Mouse (Mus musculus) Patski (cell line): ENCODE measurements around the gene Primpol. TPM values are rescaled to one million over a fixed set of nuclear protein-coding genes. Genes with fewer than 3 reads are reported as not detected.

Experiments used
- ATAC-seq: fragments of 100-300 bp; one replicate; pipeline ENCODE4 v1.8.0; 2021
- CTCF ChIA-PET: fragments of 350-600 bp; sonication (Branson Sonifier 250); formaldehyde crosslinking; loops from one replicate; lab custom pipeline; 2022; ENCODE audit warnings: inconsistent platforms; lab: Charles Lee
- POLR2A ChIA-PET: fragments of 350-600 bp; sonication (Branson Sonifier 250); formaldehyde crosslinking; loops from one replicate; lab custom pipeline; 2022; ENCODE audit warnings: antibody characterized with exemption, inconsistent platforms; lab: Charles Lee
- DNase-seq: peaks from one replicate; pipeline ENCODE4 v3.0.0-alpha.2; 2011; ENCODE audit warnings: low read depth, low spot score
- H3K27me3 ChIP-seq: fragments of 371-371 bp; one replicate; pipeline ENCODE4 v1.5.1; 2021
- CTCF ChIP-seq: fragments of 100-300 bp; IDR thresholded peaks from one replicate; pipeline ENCODE4 v1.5.1; 2021
- in situ Hi-C: fragments of 300-500 bp; cut with MboI; formaldehyde crosslinking; loops from 3 replicates; pipeline ENCODE4 v1.11.1; 2018; ENCODE audit warnings: low pct_unique_long_range_greater_than_20kb, mixed read lengths
- polyA plus RNA-seq: library from polyadenylated mRNA; unstranded; gene quantifications from one replicate; pipeline ENCODE4 v1.2.3, GENCODE M21; 2021

The Primpol gene
- polyA plus RNA-seq, 1 experiment from 2014 or later, result 14.0 TPM

DNA sequence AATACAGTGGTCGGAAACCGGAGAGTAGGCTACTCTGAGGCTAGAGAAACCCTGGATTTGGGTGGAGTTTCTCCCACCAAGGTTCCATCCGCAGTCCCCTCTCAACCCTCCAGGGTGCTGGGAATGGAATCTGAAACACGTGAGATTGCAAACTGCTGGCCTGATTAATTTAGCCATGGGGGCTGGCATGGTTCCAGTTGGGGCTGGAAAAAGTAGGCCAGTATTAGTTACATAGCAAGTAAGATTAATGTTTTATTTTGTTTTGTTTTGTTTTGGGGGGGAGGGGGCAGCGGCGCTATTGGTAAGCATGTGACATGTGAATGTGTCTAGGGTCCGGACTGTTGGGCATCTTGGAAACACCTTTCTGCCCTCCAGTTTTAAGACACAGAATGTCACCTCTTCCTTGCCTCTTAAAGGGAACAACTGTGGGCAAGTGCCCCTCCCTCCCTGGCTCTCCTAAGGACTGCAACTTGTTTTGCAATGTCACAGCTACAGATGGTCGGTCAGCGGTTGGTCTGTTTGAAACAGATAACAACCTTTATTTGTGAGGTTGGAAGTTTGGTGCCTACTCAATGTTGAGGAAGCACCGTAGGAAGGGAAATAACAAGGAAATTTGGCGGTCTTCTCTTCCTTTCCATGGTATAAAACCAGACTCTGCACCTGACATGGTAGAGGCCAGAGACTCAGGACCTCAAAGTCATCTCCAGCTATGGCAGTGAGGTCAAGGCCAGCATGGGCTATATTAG is 70.4 kb downstream of the Primpol start:
- no peaks in the 10 kb centered on the region for H3K27me3 ChIP-seq
- no peak for TF ChIP-seq CTCF
- DNase-seq (no peak), ATAC-seq (peak; percentile 36)
- in situ Hi-C loops, result loop anchor here (5.0 to 10.0 kb wide), 3 partner anchors 49 to 302 kb away; no protein-coding TSS in a partner anchor
- ChIA-PET CTCF (interaction anchor here (0.8 to 5.3 kb wide), 8 partner anchors 10 to 305 kb away, joined by 3 to 32 read pairs (median 4); partner anchors contain the start of gene Acsl1), POLR2A (interaction anchor here (1.0 kb wide), 1 partner anchor 58 kb away, joined by 3 read pairs; no protein-coding TSS in a partner anchor)

DNA sequence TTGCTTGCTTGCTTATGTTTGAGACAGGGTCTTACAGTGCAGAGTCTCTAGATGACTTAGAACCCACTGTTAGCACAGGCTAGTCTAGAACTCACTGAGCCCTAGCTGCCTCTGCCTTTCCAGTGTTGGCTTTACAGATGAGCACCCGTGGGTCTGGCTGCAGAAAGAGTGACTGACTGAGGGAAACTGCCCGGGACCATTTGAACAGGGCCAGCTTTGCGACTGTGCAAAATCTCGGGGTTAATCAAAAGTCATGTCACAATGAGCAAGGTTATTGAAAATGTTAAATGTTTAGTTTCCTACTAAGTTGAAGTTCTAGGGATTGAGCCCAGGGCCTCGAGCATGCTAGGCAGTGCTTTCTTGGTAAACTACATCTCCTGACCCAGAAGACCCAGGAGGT is 71.2 kb downstream of the Primpol start:
- in situ Hi-C loops, result loop anchor here (5.0 to 10.0 kb wide), 3 partner anchors 49 to 301 kb away; no protein-coding TSS in a partner anchor
- H3K27me3 ChIP-seq, result no peaks in the 10 kb centered on the region
- TF ChIP-seq CTCF, result no peak
- CTCF ChIA-PET, result interaction anchor here (5.3 kb wide), 1 partner anchor 235 kb away, joined by 32 read pairs; no protein-coding TSS in a partner anchor
- ATAC-seq (no peak), DNase-seq (no peak)
- POLR2A ChIA-PET, result no interaction called here

DNA sequence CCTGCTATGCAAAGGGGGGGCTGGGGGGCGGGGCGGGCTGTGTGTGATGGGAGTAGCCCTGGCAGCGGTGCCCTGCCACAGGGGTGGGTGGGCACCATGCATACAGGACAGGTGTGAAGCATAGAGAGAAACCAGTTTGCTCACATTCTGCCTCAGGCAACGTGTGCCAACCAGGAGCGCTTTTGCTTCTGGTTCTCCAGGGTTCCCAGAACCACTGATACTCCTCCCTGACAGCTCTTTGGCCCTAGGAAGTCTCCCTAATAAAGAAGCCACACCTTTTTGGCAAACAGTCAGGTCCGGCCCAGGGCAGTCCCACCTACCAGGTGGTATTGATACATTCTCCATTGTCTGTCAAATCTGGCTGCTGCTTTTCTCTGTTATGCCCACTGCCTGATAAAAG is 73.3 kb downstream of the Primpol start:
- H3K27me3 ChIP-seq, result no peaks in the 10 kb centered on the region
- ChIA-PET POLR2A (no interaction called here), CTCF (no interaction called here)
- in situ Hi-C loops, result loop anchor here (10.0 kb wide), 1 partner anchor 299 kb away; no protein-coding TSS in a partner anchor
- DNase-seq (no peak), ATAC-seq (no peak)
- no peak for TF ChIP-seq CTCF

DNA sequence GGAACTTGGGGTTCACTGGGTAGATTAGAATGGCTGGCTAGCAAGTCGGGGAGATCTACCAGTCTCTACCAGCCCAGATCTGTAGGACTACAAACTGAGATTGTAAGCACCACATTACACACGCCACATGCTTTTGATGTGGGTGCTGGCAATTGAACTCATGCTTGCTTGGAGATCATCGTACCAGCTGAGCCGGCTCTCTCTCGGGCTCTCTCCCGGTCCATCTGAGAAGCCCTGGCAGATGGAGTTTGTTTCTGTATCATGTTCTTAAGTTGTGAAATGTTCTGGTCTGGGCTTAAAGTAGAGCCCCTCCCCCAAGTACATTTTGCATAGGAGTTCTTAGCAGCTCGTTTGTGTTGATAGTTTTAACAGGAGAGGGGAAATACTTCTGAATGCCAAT is 73.8 kb downstream of the Primpol start:
- no peak for TF ChIP-seq CTCF
- ATAC-seq (no peak), DNase-seq (no peak)
- no peaks in the 10 kb centered on the region for H3K27me3 ChIP-seq
- CTCF ChIA-PET, result no interaction called here
- POLR2A ChIA-PET, result no interaction called here
- in situ Hi-C loops, result loop anchor here (10.0 kb wide), 1 partner anchor 298 kb away; no protein-coding TSS in a partner anchor

DNA sequence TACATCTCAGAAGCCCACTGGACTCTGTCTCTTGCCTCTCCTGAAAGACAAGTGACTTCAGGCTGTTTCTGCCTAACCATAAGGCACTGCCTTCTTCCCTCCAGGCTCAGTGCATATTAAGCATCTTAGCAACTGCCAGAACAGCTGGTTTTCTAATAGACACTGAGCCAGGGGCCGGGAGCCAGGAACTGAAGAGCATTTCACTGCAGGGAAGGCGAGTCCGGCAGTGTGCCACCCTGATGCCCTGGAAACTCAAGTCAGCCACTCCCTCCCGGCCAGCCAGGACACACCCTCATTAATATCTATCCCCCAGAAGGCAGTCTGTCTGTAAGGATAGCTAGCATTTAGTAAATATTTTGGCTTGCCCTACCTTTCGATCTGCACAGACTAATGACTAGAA is 77.3 kb downstream of the Primpol start:
- in situ Hi-C loops, result loop anchor here (10.0 kb wide), 1 partner anchor 295 kb away; no protein-coding TSS in a partner anchor
- no peak for TF ChIP-seq CTCF
- no peak for DNase-seq
- ATAC-seq, result peak; percentile 12
- ChIA-PET POLR2A (interaction anchor here (0.8 to 1.0 kb wide), 2 partner anchors 12 to 329 kb away, joined by 3 read pairs; partner anchors contain the start of gene Slc25a4), CTCF (interaction anchor here (1.2 to 1.6 kb wide), 3 partner anchors 51 to 229 kb away, joined by 3 to 4 read pairs (median 3); no protein-coding TSS in a partner anchor)
- H3K27me3 ChIP-seq, result no peaks in the 10 kb centered on the region

DNA sequence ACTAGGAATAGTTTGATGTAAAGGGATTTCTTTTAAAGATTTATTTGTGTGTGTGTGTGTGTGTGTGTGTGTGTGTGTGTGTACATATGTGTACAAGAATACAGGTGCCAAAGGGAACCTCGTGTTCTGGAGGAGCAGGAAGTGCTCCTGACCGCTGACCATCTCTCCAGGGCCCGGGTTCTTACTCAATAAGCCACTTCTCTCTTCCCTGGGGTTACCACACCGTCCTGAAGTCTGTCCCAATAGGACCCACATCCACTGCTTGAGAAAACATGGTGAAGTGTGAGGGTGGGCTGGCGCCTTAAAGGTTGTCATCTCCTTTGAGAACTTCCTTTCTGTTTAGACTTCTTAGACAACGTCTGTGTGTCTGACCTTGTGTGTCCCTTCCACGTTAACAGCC is 83.1 kb downstream of the Primpol start:
- ChIA-PET CTCF (no interaction called here), POLR2A (interaction anchor here (0.8 kb wide), 1 partner anchor 223 kb away, joined by 3 read pairs; no protein-coding TSS in a partner anchor)
- H3K27me3 ChIP-seq, result no peaks in the 10 kb centered on the region
- TF ChIP-seq CTCF, result no peak
- DNase-seq (no peak), ATAC-seq (no peak)
- in situ Hi-C loops, result no loop called here

DNA sequence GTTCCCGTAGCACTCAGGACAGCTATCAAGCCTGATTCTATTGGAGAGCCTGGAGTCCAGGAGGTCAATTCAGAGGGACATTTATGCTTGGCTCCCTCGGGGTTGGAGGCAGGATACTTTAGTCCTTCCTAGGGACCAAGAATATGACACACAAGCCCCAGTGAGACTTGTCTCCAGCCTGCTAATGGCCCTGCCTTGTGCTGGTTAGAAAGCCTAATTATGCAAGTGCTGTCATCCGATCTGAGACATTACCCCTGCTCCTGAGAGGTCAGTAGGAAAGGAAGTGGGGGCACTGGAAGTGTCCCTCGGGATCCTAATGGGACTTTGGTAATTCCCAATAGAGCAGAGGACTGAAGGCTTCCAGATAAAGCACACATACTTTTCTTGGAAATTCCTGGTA is 86.5 kb downstream of the Primpol start:
- ATAC-seq, result no peak
- TF ChIP-seq CTCF, result no peak
- in situ Hi-C loops, result no loop called here
- CTCF ChIA-PET, result interaction anchor here (0.9 kb wide), 1 partner anchor 16 kb away, joined by 3 read pairs; no protein-coding TSS in a partner anchor
- no peaks in the 10 kb centered on the region for H3K27me3 ChIP-seq
- POLR2A ChIA-PET, result no interaction called here
- no peak for DNase-seq

DNA sequence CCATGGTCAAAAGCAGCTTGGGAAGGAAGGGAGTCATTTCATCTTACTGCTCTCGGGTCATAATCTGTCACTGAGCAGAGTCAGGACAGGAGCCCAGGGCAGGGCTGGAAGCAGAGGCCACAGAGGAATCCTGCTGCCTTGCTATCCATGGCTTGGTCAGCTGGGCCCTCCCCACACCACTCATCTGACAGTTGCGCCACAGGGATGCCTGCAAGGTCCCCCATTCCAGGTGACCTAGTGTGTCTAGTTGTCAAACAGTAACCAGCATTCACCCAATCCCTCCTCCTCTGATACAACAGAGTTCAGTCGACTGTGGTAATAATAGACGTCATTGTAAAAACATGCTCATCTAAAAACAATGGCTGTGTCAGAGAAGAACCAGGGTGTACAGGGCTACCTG is 87.5 kb downstream of the Primpol start:
- in situ Hi-C loops, result no loop called here
- POLR2A ChIA-PET, result no interaction called here
- peak; percentile 93 for ATAC-seq

DNA sequence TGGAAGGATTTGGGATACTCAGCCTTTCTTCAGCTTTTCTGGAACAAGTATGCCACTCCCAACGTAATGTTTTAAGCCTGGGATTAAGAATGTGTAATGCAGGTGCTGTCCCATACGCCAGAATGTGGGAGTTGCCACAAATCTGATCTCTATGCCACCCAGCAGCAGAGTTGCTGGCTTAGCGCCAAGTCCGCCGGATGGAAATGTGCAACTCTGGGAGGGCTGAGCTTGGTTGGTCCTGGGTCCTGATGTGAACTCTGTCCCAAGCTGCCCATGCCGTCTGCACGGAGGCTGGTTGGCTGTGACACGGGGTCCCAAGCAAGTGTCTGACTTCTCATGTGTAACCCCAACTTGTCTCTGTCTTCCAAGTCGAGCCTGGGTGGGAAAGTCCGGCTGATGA is 90.2 kb downstream of the Primpol start:
- ChIA-PET POLR2A (no interaction called here), CTCF (interaction anchor here (1.2 kb wide), 1 partner anchor 11 kb away, joined by 5 read pairs; no protein-coding TSS in a partner anchor)
- TF ChIP-seq CTCF, result no peak
- DNase-seq, result no peak
- no peak for ATAC-seq
- H3K27me3 ChIP-seq, result no peaks in the 10 kb centered on the region
- in situ Hi-C loops, result no loop called here

More for the DNA sequence above, 87.5 kb downstream of the Primpol start:
- H3K27me3 ChIP-seq, result no peaks in the 10 kb centered on the region
- peak; percentile 39 for DNase-seq
- CTCF ChIA-PET, result interaction anchor here (0.9 kb wide), 1 partner anchor 17 kb away, joined by 3 read pairs; no protein-coding TSS in a partner anchor
- no peak for TF ChIP-seq CTCF

DNA sequence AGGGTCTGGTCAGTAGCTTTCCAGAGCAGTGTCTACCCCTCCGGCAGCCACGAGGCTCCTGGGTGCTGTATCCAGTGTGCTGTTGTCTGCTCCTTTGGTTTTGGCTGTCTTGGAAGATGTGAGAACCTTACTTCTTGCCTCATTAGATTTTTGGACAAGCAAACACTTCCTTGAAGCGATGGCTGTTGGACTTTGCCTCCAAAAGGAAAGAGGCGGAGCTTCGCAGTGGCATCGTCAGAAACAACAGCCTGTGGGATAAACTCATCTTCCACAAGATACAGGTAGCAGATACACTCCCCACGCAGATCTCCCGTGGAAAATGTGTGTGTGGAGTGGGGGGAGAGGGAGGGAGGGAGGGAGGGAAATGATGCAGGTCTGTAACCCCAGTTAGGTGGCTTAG is 90.9 kb downstream of the Primpol start:
- in situ Hi-C loops, result no loop called here
- H3K27me3 ChIP-seq, result no peaks in the 10 kb centered on the region
- DNase-seq (no peak), ATAC-seq (no peak)
- no peak for TF ChIP-seq CTCF
- ChIA-PET POLR2A (no interaction called here), CTCF (no interaction called here)

Other genes with a start within 250 kb of the Primpol start
- 43.4 TPM for gene Acsl1, start 146.2 kb downstream of the Primpol start, polyA plus RNA-seq
- 7.9 TPM for gene Cenpu, start 65.2 kb downstream of the Primpol start, polyA plus RNA-seq
- 57.3 TPM for gene Casp3, start 79 bp upstream of the Primpol start, polyA plus RNA-seq
- 36.5 TPM for gene Irf2, start 122.5 kb upstream of the Primpol start, polyA plus RNA-seq